Comparison of ENCODE assay signal across 8 mouse cellular contexts in genomic region chr7:16311453-16312004, GRCm38 (mm10). TPM values are rescaled to one million over a fixed set of nuclear protein-coding genes. Genes with fewer than 3 reads are reported as not detected.
A peak's percentile ranks its signal among the peaks of the same experiment; 100 is the strongest.
DNase-seq lines count a peak whose midpoint lies in the region; ATAC-seq and TF ChIP-seq lines count a peak whose summit lies in the region.

No protein-coding gene starts in this region.

- H3K4me1 ChIP-seq in embryonic facial prominence, embryonic 14.5 days (ENCODE audit: control insufficient read depth, insufficient read depth, low read length), result peaks cover 22% of the 10 kb centered on the region

- TF ChIP-seq CTCF in left cerebral cortex, adult 2 months (IDR thresholded peaks at IDR 0.05), result no peak

- DNase-seq in left cerebral cortex, adult 2 months (ENCODE audit: extremely low spot score in 1 of 2, low spot score in 2 of 2), result peak in 1 of 2 experiments; percentile 23
- DNase-seq in left cerebral cortex, postnatal 4 days, result no peak
- peak; percentile 60 for DNase-seq in Muller cell, postnatal 12 days (ENCODE audit: inconsistent ontology term)
- no peak for DNase-seq in embryonic facial prominence, embryonic 14.5 days (ENCODE audit: low spot score)
- DNase-seq in heart, postnatal 4 days, result peak; percentile 58
- DNase-seq in liver, result peak; percentile 41
- DNase-seq in naive thymus-derived CD4-positive, alpha-beta T cell, adult 2 months (ENCODE audit: low read depth), result peak; percentile 73

- no peak for ATAC-seq in embryonic facial prominence, embryonic 14.5 days (ENCODE audit: low read depth)
- ATAC-seq in inflammation-experienced regulatory T-cells, adult 6 months, result no peak

- 3% methylated on average over 12 of the region's 14 CpGs for whole genome bisulfite sequencing in embryonic facial prominence, embryonic 14.5 days

- H3K27ac ChIP-seq in left cerebral cortex, adult 2 months, result peak overlapping the region; percentile 100
- H3K27ac ChIP-seq in embryonic facial prominence, embryonic 14.5 days (replicated peaks; ENCODE audit: low read depth, low read length), result peak overlapping the region; percentile 71; the same call in 1 of the 2 replicates

- H3K4me3 ChIP-seq in left cerebral cortex, adult 2 months, result peak overlapping the region; percentile 69
- peak overlapping the region; percentile 64 for H3K4me3 ChIP-seq in embryonic facial prominence, embryonic 14.5 days (ENCODE audit: low read depth, low read length)

- no peaks in the 10 kb centered on the region for H3K9me3 ChIP-seq in embryonic facial prominence, embryonic 14.5 days (ENCODE audit: control insufficient read depth, low read length)

- intact Hi-C loops in left cerebral cortex, adult 2 months (cut with DNase I), result no loop called here
- intact Hi-C loops in left cerebral cortex, postnatal 4 days (cut with DNase I), result no loop called here

- H3K27me3 ChIP-seq in embryonic facial prominence, embryonic 14.5 days (replicated peaks; ENCODE audit: control insufficient read depth, insufficient read depth, low read length), result peaks cover 19% of the 10 kb centered on the region

- peak overlapping the region; percentile 82 for H3K9ac ChIP-seq in embryonic facial prominence, embryonic 14.5 days (ENCODE audit: low read depth, low read length)

- peak overlapping the region; percentile 90 for H3K4me2 ChIP-seq in embryonic facial prominence, embryonic 14.5 days (ENCODE audit: low read depth, low read length)

- H3K36me3 ChIP-seq in embryonic facial prominence, embryonic 14.5 days (ENCODE audit: control insufficient read depth, insufficient read depth, low read length), result no peaks in the 10 kb centered on the region

RNA-seq across cellular contexts. Expression of gene Bbc3, which starts 3.3 kb away (rescaled TPM):
- total RNA-seq in left cerebral cortex, adult 2 months (2021), result 1 to 10 TPM; 9.1 to 9.7 TPM
- total RNA-seq in left cerebral cortex, postnatal 4 days (2021), result 10 to 100 TPM; 45.7 to 51.8 TPM
- 4.0 and 4.6 TPM in 2 replicates for polyA plus RNA-seq in embryonic facial prominence, embryonic 14.5 days (2014; fragmentation: Nextera tagmentation; extraction: Ambion mirVana)
- total RNA-seq in heart, postnatal 4 days (2021), result 1 to 10 TPM; 7.0 to 9.0 TPM
- 1 to 10 TPM in 2 of 3 experiments, under 1 TPM in 1; 0.42 to 1.5 (median 1.2) TPM for polyA plus RNA-seq in inflammation-experienced regulatory T-cells, adult 6 months (2017; shearing (Covaris generic))

RNA-seq across cellular contexts. Expression of gene Ccdc9, which starts 24.9 kb away (rescaled TPM):
- total RNA-seq in left cerebral cortex, adult 2 months (2021), result 10 to 100 TPM; 94.3 to 95.1 TPM
- 10 to 100 TPM; 86.2 to 91.5 TPM for total RNA-seq in left cerebral cortex, postnatal 4 days (2021)
- 10.9 and 13.7 TPM in 2 replicates for polyA plus RNA-seq in embryonic facial prominence, embryonic 14.5 days (2014; fragmentation: Nextera tagmentation; extraction: Ambion mirVana)
- 10 to 100 TPM; 39.4 to 43.1 TPM for total RNA-seq in heart, postnatal 4 days (2021)
- 10 to 100 TPM; 10.6 to 16.3 (median 11.5) TPM for polyA plus RNA-seq in inflammation-experienced regulatory T-cells, adult 6 months (2017; shearing (Covaris generic))

RNA-seq across cellular contexts. Expression of gene Inafm1, which starts 38.1 kb away (rescaled TPM):
- total RNA-seq in left cerebral cortex, adult 2 months (2021), result 10 to 100 TPM; 36.7 to 41.3 TPM
- total RNA-seq in left cerebral cortex, postnatal 4 days (2021), result 10 to 100 TPM; 42.8 to 46.5 TPM
- 21.1 and 23.4 TPM in 2 replicates for polyA plus RNA-seq in embryonic facial prominence, embryonic 14.5 days (2014; fragmentation: Nextera tagmentation; extraction: Ambion mirVana)
- total RNA-seq in heart, postnatal 4 days (2021), result 10 to 100 TPM; 12.5 to 13.6 TPM
- polyA plus RNA-seq in inflammation-experienced regulatory T-cells, adult 6 months (2017; shearing (Covaris generic)), result 1 to 10 TPM in 2 of 3 experiments, under 1 TPM in 1; 0.96 to 2.4 (median 2.3) TPM

RNA-seq across cellular contexts. Expression of gene C5ar1, which starts 52.2 kb away (rescaled TPM):
- total RNA-seq in left cerebral cortex, adult 2 months (2021), result 1 to 10 TPM; 1.3 to 1.7 TPM
- 1 to 10 TPM in 1 of 2 experiments, under 1 TPM in 1; 0.97 to 1.8 TPM for total RNA-seq in left cerebral cortex, postnatal 4 days (2021)
- polyA plus RNA-seq in embryonic facial prominence, embryonic 14.5 days (2014; fragmentation: Nextera tagmentation; extraction: Ambion mirVana), result 4.1 and 4.4 TPM in 2 replicates
- total RNA-seq in heart, postnatal 4 days (2021), result 1 to 10 TPM; 1.8 to 1.9 TPM
- under 1 TPM in 1 of 3 experiments, not detected in 2; 0.21 TPM for polyA plus RNA-seq in inflammation-experienced regulatory T-cells, adult 6 months (2017; shearing (Covaris generic))

Comparison
In these comparisons a context has a peak if more than half of its experiments do, and no peak if none do; other contexts are left out.
1. RNA of gene Bbc3, which starts 3.3 kb away (total RNA-seq): 45.7 to 51.8 TPM in left cerebral cortex, postnatal 4 days; 9.1 to 9.7 TPM in left cerebral cortex, adult 2 months and 7.0 to 9.0 TPM in heart, postnatal 4 days; every median in the first group is over 4 times any median in the second.
2. DNase-seq: peak in Muller cell, postnatal 12 days (single experiment), heart, postnatal 4 days (single experiment), liver (single experiment) and naive thymus-derived CD4-positive, alpha-beta T cell, adult 2 months (single experiment); none in left cerebral cortex, postnatal 4 days (single experiment) and embryonic facial prominence, embryonic 14.5 days (single experiment).